8 mouse cellular contexts compared by ENCODE assay signal in genomic region chr7:81934806-81935205, GRCm38 (mm10). TPM values are rescaled to one million over a fixed set of nuclear protein-coding genes. Genes with fewer than 3 reads are reported as not detected.
DNase-seq lines count a peak whose midpoint lies in the region; ATAC-seq lines count a peak whose summit lies in the region.

No protein-coding gene starts in this region.

- H3K27me3 ChIP-seq in hindbrain, embryonic 16.5 days (replicated peaks; ENCODE audit: control insufficient read depth, insufficient read depth, low read length) = no peaks in the 10 kb centered on the region
- no peaks in the 10 kb centered on the region for H3K27me3 ChIP-seq in midbrain, embryonic 16.5 days (ENCODE audit: control insufficient read depth, insufficient read depth, low read depth, low read length)

- H3K4me1 ChIP-seq in hindbrain, embryonic 16.5 days (ENCODE audit: control insufficient read depth, insufficient read depth, low read depth, low read length) = peaks cover 15% of the 10 kb centered on the region
- peaks cover 24% of the 10 kb centered on the region for H3K4me1 ChIP-seq in midbrain, embryonic 16.5 days (ENCODE audit: control insufficient read depth, insufficient read depth, low read length)

- no peaks in the 10 kb centered on the region for H3K9me3 ChIP-seq in hindbrain, embryonic 16.5 days (ENCODE audit: control insufficient read depth, low read length)
- H3K9me3 ChIP-seq in midbrain, embryonic 16.5 days (replicated peaks; ENCODE audit: control insufficient read depth, low read length, poor library complexity, severe bottlenecking) = no peaks in the 10 kb centered on the region

- DNase-seq in kidney, adult 11 months = peak; percentile 11
- no peak for DNase-seq in kidney, postnatal 10 days
- DNase-seq in embryo, embryonic 11 days = peak; percentile 49
- no peak for DNase-seq in gastrocnemius, postnatal 10 days
- DNase-seq in layer of hippocampus, postnatal 25 days (ENCODE audit: extremely low spot score in 1 of 2, low spot score in 1 of 2) = no peak

- peak overlapping the region; percentile 78 for H3K4me2 ChIP-seq in hindbrain, embryonic 16.5 days (ENCODE audit: low read length)
- H3K4me2 ChIP-seq in midbrain, embryonic 16.5 days (ENCODE audit: low read length) = peak overlapping the region; percentile 84

- WGBS in hindbrain, embryonic 16.5 days = 5% methylated on average over 5 of the region's 5 CpGs
- WGBS in midbrain, embryonic 16.5 days = 3% methylated on average over 5 of the region's 5 CpGs

- H3K27ac ChIP-seq in hindbrain, embryonic 16.5 days (ENCODE audit: low read depth, low read length) = peak overlapping the region; percentile 92
- peak overlapping the region; percentile 96 for H3K27ac ChIP-seq in midbrain, embryonic 16.5 days (ENCODE audit: low read length)

- no peak for ATAC-seq in hindbrain, embryonic 16.5 days
- peak; percentile 69 for ATAC-seq in midbrain, embryonic 16.5 days
- no peak for ATAC-seq in frontal cortex, adult (ENCODE audit: low TSS enrichment)

- H3K4me3 ChIP-seq in hindbrain, embryonic 16.5 days (ENCODE audit: low read length) = peak overlapping the region; percentile 69
- H3K4me3 ChIP-seq in midbrain, embryonic 16.5 days (ENCODE audit: low read depth, low read length) = peak overlapping the region; percentile 93

- no peaks in the 10 kb centered on the region for H3K36me3 ChIP-seq in hindbrain, embryonic 16.5 days (ENCODE audit: control insufficient read depth, insufficient read depth, low read length)
- no peaks in the 10 kb centered on the region for H3K36me3 ChIP-seq in midbrain, embryonic 16.5 days (ENCODE audit: control insufficient read depth, insufficient read depth, low read length)

- peak overlapping the region; percentile 94 for H3K9ac ChIP-seq in hindbrain, embryonic 16.5 days (ENCODE audit: low read depth, low read length)
- H3K9ac ChIP-seq in midbrain, embryonic 16.5 days (ENCODE audit: low read depth, low read length) = peak overlapping the region; percentile 99

RNA-seq across cellular contexts. Expression of gene Hdgfl3, which starts 0.5 kb away (rescaled TPM):
- 47.6 and 49.5 TPM in 2 replicates for polyA plus RNA-seq in hindbrain, embryonic 16.5 days (2015; fragmentation: Nextera tagmentation; extraction: Ambion mirVana)
- 63.5 and 66.9 TPM in 2 replicates for polyA plus RNA-seq in midbrain, embryonic 16.5 days (2015; fragmentation: Nextera tagmentation; extraction: Ambion mirVana)
- 1 to 10 TPM; 6.1 to 8.7 TPM for total RNA-seq in gastrocnemius, postnatal 10 days (2021)
- 10 to 100 TPM; 53.3 to 59.3 TPM for total RNA-seq in layer of hippocampus, postnatal 25 days (2021)

RNA-seq across cellular contexts. Expression of gene Bnc1, which starts 57.3 kb away (rescaled TPM):
- 0.20 and 0.41 TPM in 2 replicates for polyA plus RNA-seq in hindbrain, embryonic 16.5 days (2015; fragmentation: Nextera tagmentation; extraction: Ambion mirVana)
- 0.04 and 0.10 TPM in 2 replicates for polyA plus RNA-seq in midbrain, embryonic 16.5 days (2015; fragmentation: Nextera tagmentation; extraction: Ambion mirVana)
- total RNA-seq in gastrocnemius, postnatal 10 days (2021) = not detected
- total RNA-seq in layer of hippocampus, postnatal 25 days (2021) = not detected

Comparison
In these comparisons a context has a peak if more than half of its experiments do, and no peak if none do; other contexts are left out.
1. DNase-seq: peak in kidney, adult 11 months (single experiment) and embryo, embryonic 11 days (single experiment); none in kidney, postnatal 10 days (single experiment), gastrocnemius, postnatal 10 days (single experiment) and layer of hippocampus, postnatal 25 days (0 of 2).
2. RNA of gene Hdgfl3, which starts 0.5 kb away (total RNA-seq): 53.3 to 59.3 TPM in layer of hippocampus, postnatal 25 days; 6.1 to 8.7 TPM in gastrocnemius, postnatal 10 days; every median in the first group is over 4 times any median in the second.